Mouse (Mus musculus) MEL (cell line): ENCODE measurements at regions not wholly inside any gene's neighbourhood (a gene's known extent, or its start where the extent isn't known, plus 50 kb on each side); places are given as distances from the start of the nearest gene placed in this dataset.

Source experiments
- DNase-seq: peaks from one replicate; pipeline ENCODE4 v3.0.0; 2011; ENCODE audit warnings: low read depth, low spot score
- H3K27ac ChIP-seq: 2 replicates; pipeline ENCODE4 v1.5.1; 2012; ENCODE audit warnings: low read depth, mild to moderate bottlenecking, control low read depth, low read length, moderate library complexity; ENCODE audit not compliant: control insufficient read depth
- H3K27me3 ChIP-seq, 2 experiments: fragments of 150-350 bp in 1 of 2; sonication (generic) in 1 of 2; 2 replicates each; pipeline ENCODE4 v1.6.1; 2012; ENCODE audit warnings: low read length in 2 of 2, mild to moderate bottlenecking in 2 of 2, improper control_type of control experiment in 1 of 2, moderate library complexity in 1 of 2; ENCODE audit not compliant: insufficient read depth in 2 of 2, control insufficient read depth in 1 of 2
- H3K36me3 ChIP-seq, 2 experiments: 2 replicates each; pipeline ENCODE4 v1.6.1; 2012 to 2014; ENCODE audit warnings: low read length in 2 of 2, improper control_type of control experiment in 1 of 2, inconsistent platforms in 1 of 2, mild to moderate bottlenecking in 1 of 2; ENCODE audit not compliant: insufficient read depth in 2 of 2, control insufficient read depth in 1 of 2
- H3K4me1 ChIP-seq, 2 experiments: fragments of 150-350 bp in 1 of 2; sonication (generic) in 1 of 2; 2 replicates each; pipeline ENCODE4 v1.6.1; 2012; ENCODE audit warnings: low read length in 2 of 2, improper control_type of control experiment in 1 of 2, mild to moderate bottlenecking in 1 of 2; ENCODE audit not compliant: insufficient read depth in 2 of 2, control insufficient read depth in 1 of 2
- H3K4me3 ChIP-seq, 2 experiments: fragments of 150-350 bp in 1 of 2; sonication (generic) in 1 of 2; 2 replicates each; pipeline ENCODE4 v1.5.1; 2012; ENCODE audit warnings: low read depth in 2 of 2, low read length in 2 of 2, mild to moderate bottlenecking in 2 of 2, moderate library complexity in 2 of 2, control low read depth in 1 of 2, improper control_type of control experiment in 1 of 2; ENCODE audit not compliant: control insufficient read depth in 1 of 2, insufficient read depth in 1 of 2
- H3K79me2 ChIP-seq: 2 replicates; pipeline ENCODE4 v1.6.1; 2012; ENCODE audit warnings: mild to moderate bottlenecking, low read length, moderate library complexity; ENCODE audit not compliant: control insufficient read depth, poor library complexity, insufficient read depth
- H3K9ac ChIP-seq: 2 replicates; pipeline ENCODE4 v1.6.1; 2012; ENCODE audit warnings: low read depth, mild to moderate bottlenecking, control low read depth, low read length, moderate library complexity; ENCODE audit not compliant: control insufficient read depth, poor library complexity, severe bottlenecking
- H3K9me3 ChIP-seq: fragments of 150-350 bp; sonication (generic); replicated peaks from 2 replicates; pipeline ENCODE4 v1.6.1; 2012; ENCODE audit warnings: mild to moderate bottlenecking, low read length, improper control_type of control experiment, moderate library complexity; ENCODE audit not compliant: insufficient read depth
- GATA1 ChIP-seq: IDR thresholded peaks from 2 replicates; pipeline ENCODE4 v1.6.1; 2011; ENCODE audit warnings: low read depth, low read length, improper control_type of control experiment
- HCFC1 ChIP-seq: IDR thresholded peaks from 2 replicates; pipeline ENCODE4 v1.6.1; 2012; ENCODE audit warnings: low read depth, mild to moderate bottlenecking, inconsistent platforms, low read length, improper control_type of control experiment, moderate library complexity
- JUND ChIP-seq: IDR thresholded peaks from 2 replicates; pipeline ENCODE4 v1.6.1; 2011; ENCODE audit warnings: low read depth, mild to moderate bottlenecking, improper control_type of control experiment, low read length
- MAX ChIP-seq: IDR thresholded peaks from 2 replicates; pipeline ENCODE4 v1.6.1; 2011; ENCODE audit warnings: low read length, improper control_type of control experiment
- MEF2A ChIP-seq: IDR thresholded peaks from 2 replicates; pipeline ENCODE4 v1.6.1; 2014; ENCODE audit warnings: low read depth, mild to moderate bottlenecking, inconsistent platforms, low read length, improper control_type of control experiment; ENCODE audit not compliant: poor library complexity, insufficient replicate concordance, severe bottlenecking; ENCODE audit errors: extremely low read depth
- MXI1 ChIP-seq: IDR thresholded peaks from 2 replicates; pipeline ENCODE4 v1.6.1; 2011; ENCODE audit warnings: mild to moderate bottlenecking, low read depth, low read length, improper control_type of control experiment
- NELFE ChIP-seq: IDR thresholded peaks from 2 replicates; pipeline ENCODE4 v1.6.1; 2011; ENCODE audit warnings: low read depth, low read length, improper control_type of control experiment
- POLR2AphosphoS2 ChIP-seq: IDR thresholded peaks from 2 replicates; pipeline ENCODE4 v1.6.1; 2011; ENCODE audit warnings: low read length, improper control_type of control experiment
- POLR2AphosphoS5 ChIP-seq: IDR thresholded peaks from 2 replicates; pipeline ENCODE4 v1.6.1; 2012; ENCODE audit warnings: low read depth, borderline replicate concordance, mild to moderate bottlenecking, inconsistent platforms, low read length, moderate library complexity, mixed read lengths
- RAD21 ChIP-seq: IDR thresholded peaks from 2 replicates; pipeline ENCODE4 v1.6.1; 2011; ENCODE audit warnings: mild to moderate bottlenecking, low read depth, low read length, improper control_type of control experiment
- RCOR1 ChIP-seq: IDR thresholded peaks from 2 replicates; pipeline ENCODE4 v1.6.1; 2012; ENCODE audit warnings: low read depth, mild to moderate bottlenecking, inconsistent platforms, low read length, improper control_type of control experiment
- SIN3A ChIP-seq: IDR thresholded peaks from 2 replicates; pipeline ENCODE4 v1.6.1; 2012; ENCODE audit warnings: low read length, improper control_type of control experiment, inconsistent platforms
- SMC3 ChIP-seq: IDR thresholded peaks from 2 replicates; pipeline ENCODE4 v1.6.1; 2011; ENCODE audit warnings: low read depth, low read length, improper control_type of control experiment
- TAL1 ChIP-seq: IDR thresholded peaks from 2 replicates; pipeline ENCODE4 v1.6.1; 2012; ENCODE audit warnings: mild to moderate bottlenecking, inconsistent platforms, low read length, moderate library complexity, mixed read lengths
- TBP ChIP-seq: IDR thresholded peaks from 2 replicates; pipeline ENCODE4 v1.8.0; 2011; ENCODE audit warnings: low read depth, low read length, improper control_type of control experiment
- USF1 ChIP-seq: IDR thresholded peaks from 2 replicates; pipeline ENCODE4 v1.6.1; 2014; ENCODE audit warnings: low read depth, mild to moderate bottlenecking, inconsistent platforms, low read length, improper control_type of control experiment, moderate library complexity
- ZKSCAN1 ChIP-seq: IDR thresholded peaks from 2 replicates; pipeline ENCODE4 v1.6.1; 2012; ENCODE audit warnings: low read depth, mild to moderate bottlenecking, inconsistent platforms, low read length, improper control_type of control experiment, moderate library complexity
- ZMIZ1 ChIP-seq: IDR thresholded peaks from 2 replicates; pipeline ENCODE4 v1.6.1; 2012; ENCODE audit warnings: low read depth, mild to moderate bottlenecking, inconsistent platforms, low read length, improper control_type of control experiment, moderate library complexity
- ZNF384 ChIP-seq: IDR thresholded peaks from 2 replicates; pipeline ENCODE4 v1.6.1; 2012; ENCODE audit warnings: low read depth, mild to moderate bottlenecking, inconsistent platforms, low read length, improper control_type of control experiment

DNA sequence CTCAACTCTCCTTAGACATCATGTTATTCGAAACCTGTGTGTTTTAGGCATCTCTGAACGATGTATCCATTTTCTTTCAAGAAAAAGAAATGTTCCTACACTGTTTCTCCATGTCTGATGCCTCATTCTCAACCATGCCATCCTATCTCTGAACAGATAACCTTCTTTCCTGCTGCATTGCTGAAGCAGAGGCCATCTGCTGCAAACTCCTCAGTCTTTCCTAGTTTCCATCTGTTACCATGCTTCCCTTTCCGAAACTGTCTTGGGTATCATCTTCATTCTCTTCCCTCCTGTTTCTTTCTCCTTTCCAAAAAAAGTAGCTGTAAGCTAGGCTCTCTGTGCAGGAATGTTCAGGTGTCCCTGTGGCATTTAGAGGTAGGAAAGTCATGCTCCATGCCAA lies 1063.3 kb downstream of the 5730522E02Rik start:
- Histone ChIP-seq H3K36me3 (no peaks in the 10 kb centered on the region), H3K27me3 (no peaks in the 10 kb centered on the region), H3K9ac (no peak overlapping the region), H3K9me3 (no peaks in the 10 kb centered on the region), H3K4me1 (no peaks in the 10 kb centered on the region), H3K4me3 (no peak overlapping the region), H3K79me2 (no peaks in the 10 kb centered on the region), H3K27ac (no peak overlapping the region)
- no peak for TF ChIP-seq MEF2A
- TF ChIP-seq SIN3A, result no peak
- TF ChIP-seq TAL1, result no peak
- TF ChIP-seq ZNF384, result no peak
- TF ChIP-seq JUND, result no peak
- no peak for TF ChIP-seq TBP
- no peak for TF ChIP-seq MAX
- TF ChIP-seq NELFE, result no peak
- DNase-seq, result no peak

DNA sequence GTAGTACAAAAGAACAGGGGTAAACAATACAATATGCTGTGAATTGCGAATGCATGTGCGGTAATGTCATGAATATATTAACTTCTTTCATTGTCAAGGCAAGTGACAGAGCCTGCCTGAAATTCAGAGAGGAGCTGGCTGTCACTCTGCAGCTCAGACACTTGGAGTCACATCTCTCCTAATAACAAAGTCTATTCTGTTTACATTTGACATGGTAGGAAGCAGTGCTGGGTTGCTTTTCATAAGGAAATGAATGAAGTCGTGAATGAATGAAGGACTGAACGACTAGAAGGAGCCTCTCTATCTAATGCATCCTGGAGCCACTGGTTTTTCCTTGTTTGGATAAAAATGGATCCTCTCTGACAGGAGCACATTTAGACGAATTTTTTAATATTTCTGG lies 1053.9 kb downstream of the 5730522E02Rik start:
- H3K79me2 ChIP-seq, result no peaks in the 10 kb centered on the region
- TF ChIP-seq RCOR1 (no peak), ZNF384 (no peak), SMC3 (no peak), RAD21 (no peak), ZKSCAN1 (no peak), POLR2AphosphoS5 (no peak), ZMIZ1 (no peak), HCFC1 (no peak), POLR2AphosphoS2 (no peak), MXI1 (no peak), USF1 (no peak), GATA1 (no peak)
- H3K36me3 ChIP-seq, result no peaks in the 10 kb centered on the region
- DNase-seq, result no peak
- no peak overlapping the region for H3K9ac ChIP-seq
- no peaks in the 10 kb centered on the region for H3K4me1 ChIP-seq
- no peak overlapping the region for H3K27ac ChIP-seq
- H3K9me3 ChIP-seq, result no peaks in the 10 kb centered on the region
- H3K4me3 ChIP-seq, result no peak overlapping the region
- H3K27me3 ChIP-seq, result no peaks in the 10 kb centered on the region
